Mouse (Mus musculus): ENCODE results near the gene Abhd11.

Abhd11 gene

DNA sequence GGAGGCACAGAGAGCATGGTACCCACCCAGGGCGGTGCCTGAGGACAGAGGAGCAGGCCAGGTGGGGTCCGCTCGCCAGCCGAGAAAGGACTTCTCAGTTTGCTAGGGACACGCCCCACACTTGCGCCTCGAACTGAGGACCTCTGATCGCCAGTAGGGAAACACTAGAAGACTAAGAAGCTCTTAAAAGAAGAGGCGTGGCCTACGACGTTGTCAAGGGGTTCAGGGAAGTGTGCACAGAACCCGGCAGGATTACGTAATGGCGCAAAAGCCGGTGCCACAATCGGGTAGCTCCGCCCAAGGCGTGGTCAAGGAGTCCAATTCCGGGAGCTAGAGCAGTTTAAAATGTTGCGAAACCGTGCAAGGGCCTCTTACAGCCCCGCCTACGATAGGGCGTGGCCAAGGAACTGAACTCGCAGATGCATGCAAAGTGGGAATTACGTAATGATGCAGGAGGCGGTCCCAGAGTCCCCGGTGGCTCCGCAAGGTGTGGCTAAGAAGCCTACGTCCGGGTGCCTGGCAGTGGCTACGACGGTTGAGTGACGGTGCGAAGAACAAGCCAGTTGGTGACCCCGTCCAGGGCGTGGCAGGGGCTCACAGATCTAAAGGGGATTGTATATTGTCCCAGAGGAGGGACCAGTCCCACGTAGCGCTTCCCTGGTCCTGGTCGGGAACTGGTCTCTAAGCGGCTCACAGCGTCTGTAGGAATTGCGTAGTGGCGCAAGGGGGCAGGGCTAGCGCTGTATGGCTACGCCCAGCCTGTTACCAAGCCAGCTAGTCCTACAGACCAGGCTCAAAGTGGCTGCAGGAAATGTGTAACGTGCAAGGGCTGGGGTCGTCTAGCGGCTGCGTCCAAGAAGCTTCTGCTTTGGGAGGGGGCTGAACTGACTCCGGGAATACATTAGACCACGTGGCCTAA lies at the start of gene Abhd11:
Gene Abhd11, plus strand, starts transcription at position 482 of the 919 bp plus-strand sequence.
- in situ Hi-C loops (cut with MboI, MseI) = no loop called here

DNA sequence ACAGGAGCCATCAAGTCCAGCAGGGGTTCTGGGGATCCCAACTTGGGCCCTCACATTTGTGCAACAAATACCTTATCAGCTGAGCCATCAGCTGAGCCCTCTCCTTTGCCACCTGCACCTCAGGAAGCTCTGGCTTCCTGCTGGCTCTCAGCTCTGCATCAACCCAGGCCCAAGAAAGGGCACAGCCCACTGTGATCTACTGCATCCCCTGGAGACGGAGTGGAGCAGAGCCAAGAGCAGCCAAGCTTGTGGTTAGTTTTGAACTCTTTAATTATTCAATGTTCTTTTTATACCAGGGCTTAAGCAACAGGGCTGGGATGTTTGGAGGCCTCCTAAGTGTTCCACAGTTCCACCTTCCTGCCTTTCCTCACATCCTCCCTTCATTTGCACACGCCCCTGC lies 48.5 kb upstream of the Abhd11 start:
- in situ Hi-C loops (cut with MboI, MseI) = no loop called here

DNA sequence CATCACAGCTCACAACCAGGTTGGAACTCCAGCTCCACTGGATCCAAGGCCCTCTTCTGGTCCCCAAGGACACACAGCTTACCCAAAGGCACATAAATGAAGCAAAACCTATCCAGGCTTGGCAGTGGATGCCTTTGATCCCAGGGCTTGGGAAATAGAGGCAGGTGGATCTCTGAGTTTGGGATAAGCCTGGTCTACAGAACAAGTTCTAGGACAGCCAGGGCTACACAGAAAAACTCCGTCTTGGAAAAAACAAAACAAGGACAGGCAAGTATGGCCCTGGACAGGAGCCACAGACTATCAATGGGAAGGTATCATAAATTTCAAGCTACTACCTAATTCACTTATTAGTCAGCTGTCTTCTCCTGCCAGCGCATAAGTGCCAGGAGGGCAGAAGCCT lies 47.4 kb upstream of the Abhd11 start:
- in situ Hi-C loops (cut with MboI, MseI) = no loop called here

DNA sequence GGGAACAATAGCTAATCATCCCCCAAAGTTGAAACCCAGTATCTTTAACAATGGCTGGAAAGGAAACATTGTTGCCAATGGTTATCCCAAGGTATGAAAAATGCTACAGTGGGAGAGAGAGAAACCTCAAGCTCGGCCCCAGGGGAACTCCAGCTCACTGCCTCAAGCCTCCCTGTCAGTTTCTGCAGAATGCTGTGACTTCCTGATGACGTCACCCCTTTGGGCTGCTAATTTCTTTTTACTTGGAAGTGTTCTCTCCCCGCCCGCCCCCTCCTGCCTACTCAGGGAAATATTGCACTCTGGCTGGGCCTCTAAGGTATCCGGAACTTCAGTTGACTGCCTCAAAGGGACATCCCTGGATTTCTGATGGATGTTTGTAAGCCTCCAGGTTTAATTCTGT lies 45.4 kb upstream of the Abhd11 start:
- in situ Hi-C loops (cut with MboI, MseI) = no loop called here

DNA sequence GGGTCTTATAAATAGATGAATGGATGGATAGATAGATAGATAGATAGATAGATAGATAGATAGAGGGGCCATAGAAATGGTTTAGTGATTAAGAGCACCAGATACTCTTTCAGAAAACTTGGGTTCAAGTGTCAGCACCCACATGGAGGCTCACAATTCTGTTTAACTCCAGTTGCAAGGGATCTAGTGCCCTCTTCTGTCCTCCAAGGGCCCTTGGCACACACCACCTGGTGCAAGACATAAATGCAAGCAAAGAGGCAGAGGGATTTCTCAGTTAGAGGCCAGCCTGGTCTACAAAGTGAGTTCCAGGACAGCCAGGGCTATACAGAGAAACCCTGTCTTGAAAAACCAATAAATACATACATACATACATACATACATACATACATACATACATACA lies 44.3 kb upstream of the Abhd11 start:
- in situ Hi-C loops (cut with MboI, MseI) = loop anchor here (5.0 kb wide), 1 partner anchor 42 kb away; no protein-coding TSS in a partner anchor

DNA sequence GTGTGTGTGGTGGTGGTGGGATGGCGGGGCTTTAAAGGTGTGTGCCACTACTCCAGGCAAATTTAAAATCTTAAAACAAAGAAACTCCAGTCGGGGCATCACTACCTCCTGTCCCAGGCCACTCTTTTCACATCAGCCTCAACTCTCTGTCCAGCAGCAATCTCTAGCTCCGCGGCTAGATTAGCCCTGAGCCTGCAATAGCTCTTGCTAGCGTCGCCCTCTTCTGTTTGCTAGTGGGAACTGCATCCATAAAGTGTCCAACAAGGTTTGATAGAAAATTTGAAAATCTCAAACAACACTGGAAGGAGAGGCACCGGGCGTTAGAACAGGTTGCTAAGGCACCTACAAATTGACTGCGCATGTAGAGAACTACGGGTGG lies 43.5 kb upstream of the Abhd11 start:
- in situ Hi-C loops (cut with MboI, MseI) = loop anchor here (5.0 kb wide), 1 partner anchor 43 kb away; no protein-coding TSS in a partner anchor

DNA sequence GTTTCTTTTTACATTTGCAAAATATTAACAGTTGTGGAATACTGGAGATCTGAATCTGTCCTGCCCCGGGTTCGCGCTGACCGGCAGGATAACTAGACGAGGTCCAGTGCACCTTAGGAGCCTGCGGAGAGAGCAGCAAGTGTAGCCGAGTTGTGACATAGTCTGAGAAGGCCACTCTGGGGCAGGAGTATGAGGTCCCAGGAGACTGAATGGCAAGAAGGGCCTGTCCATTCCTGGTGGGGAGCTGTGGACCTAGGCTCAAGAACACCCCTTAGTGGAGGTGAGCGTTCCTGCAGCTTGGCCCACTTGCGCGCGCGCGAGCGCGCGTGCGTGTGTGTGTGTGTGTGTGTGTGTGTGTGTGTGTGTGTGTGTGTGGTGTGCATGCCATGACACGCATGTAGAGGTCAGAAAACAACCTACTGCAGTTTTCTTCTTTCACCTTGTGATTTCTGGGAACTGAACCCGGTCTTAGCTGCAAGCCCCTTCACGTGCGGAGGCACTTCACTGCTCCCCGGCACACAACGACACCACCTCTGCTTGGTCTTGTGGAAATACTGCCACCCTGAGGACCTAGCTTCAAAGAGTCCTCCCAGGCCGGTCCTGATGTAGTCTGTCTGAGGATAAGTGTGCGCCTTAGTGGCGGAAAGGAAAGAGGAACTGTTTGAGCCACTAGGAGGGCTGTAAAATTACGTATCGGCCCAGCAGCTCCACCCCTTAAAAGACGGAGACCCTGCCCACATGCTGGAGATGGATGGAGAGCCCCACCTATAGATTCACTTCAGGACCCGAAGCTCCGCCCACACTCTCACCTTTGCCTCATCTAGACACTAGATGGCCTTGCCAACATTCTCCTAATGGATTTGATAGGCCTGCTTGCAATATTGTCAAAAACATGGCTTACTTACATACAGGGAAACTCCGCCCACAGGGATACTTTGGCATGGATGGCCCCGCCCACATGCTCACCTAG lies 42.8 kb upstream of the Abhd11 start:
- in situ Hi-C loops (cut with MboI, MseI) = loop anchor here (5.0 kb wide), 1 partner anchor 44 kb away; no protein-coding TSS in a partner anchor

DNA sequence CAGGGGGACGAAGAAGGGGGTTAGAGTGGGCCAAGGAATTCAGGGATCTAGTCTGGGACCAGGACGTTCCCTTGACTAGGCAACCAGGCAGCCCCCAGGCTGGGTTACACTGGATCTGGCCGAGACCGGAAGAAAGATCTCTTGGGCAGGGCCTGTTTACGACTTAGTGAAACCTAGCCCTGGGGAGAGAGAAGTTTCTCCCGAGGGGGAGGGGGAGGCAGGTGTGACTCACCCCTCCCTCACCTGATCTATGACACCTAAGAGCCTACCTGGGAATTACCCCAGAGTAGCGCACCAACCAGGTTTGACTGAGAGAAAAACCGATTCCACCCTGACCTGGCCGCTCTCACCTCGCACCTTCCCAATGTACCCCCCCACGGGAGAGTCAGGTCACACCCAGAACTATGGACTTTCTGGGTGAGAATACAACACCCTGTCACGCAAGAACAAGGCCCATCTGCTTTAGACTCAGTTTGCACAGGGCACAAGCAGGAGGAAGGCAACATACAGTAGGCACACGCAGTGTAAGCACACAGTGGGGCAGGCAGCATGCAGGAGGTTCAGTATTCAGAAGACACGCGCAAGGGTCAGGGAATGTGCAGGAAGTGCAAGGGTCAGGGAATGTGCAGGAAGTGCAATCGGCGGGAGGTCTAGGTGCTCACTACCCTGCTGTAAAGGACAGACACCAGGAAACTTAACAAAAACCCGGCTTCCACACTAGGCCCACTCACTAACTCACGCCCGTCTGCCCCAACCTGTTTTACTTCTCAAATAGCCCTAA lies 41.6 kb upstream of the Abhd11 start:
- in situ Hi-C loops (cut with MboI, MseI) = loop anchor here (5.0 kb wide), 1 partner anchor 45 kb away; no protein-coding TSS in a partner anchor

DNA sequence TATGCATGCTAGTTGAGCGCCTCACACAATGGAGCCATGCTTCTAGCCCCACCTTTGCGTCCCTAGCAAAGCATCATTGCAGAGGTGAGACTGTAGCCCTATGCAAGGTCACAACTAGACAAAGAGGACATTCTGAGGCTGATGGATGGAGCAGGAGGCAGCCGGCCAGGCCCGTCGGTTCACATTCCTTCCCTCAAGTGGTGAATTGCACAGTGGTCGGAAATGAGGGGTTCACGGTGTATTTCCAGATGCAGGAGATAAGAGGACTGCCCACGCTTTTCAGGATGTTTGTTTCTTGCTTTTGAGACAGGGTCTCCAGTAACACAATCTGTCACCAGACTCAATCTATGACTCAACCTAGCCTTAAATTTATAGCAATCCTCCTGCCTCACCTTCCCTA lies 38.3 kb upstream of the Abhd11 start:
- in situ Hi-C loops (cut with MboI, MseI) = no loop called here

DNA sequence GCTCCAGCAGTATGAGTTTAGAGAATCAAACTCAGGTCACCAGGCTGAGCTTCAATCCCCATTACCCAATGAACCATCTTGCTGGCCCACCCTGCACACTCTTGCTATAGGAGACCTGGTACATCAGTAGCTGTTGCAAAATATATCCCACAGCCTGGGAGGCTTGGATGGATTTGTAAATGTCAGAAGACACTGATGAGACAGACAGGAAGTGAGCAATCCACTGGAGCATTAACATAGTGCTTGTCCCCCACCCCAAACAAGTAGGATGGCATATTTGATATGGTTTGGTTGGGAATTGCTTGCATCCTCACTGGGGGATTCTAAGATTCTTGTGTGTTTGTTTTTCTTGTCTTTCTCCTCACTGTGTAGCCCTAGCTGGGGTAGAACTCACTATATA lies 35.9 kb upstream of the Abhd11 start:
- in situ Hi-C loops (cut with MboI, MseI) = no loop called here

DNA sequence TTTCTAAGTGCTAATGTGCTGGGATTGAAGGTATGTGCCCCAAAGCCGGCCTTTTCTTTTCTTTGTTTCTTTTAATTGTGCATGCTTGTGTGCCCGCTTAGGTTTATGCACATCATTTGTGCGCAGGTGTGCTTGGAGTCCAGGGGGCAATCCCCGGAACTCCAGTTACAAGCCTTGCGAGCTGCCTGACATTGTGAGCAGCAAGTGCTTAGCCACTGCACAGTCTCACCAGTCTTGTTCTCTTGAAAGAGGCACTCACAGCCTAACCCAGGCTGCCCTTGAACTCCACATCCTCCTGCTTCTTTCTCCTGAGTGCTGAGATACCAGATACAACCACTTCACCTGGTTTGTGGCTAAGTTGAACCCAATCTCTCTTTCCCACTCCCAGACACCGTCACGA lies 35.4 kb upstream of the Abhd11 start:
- in situ Hi-C loops (cut with MboI, MseI) = no loop called here

DNA sequence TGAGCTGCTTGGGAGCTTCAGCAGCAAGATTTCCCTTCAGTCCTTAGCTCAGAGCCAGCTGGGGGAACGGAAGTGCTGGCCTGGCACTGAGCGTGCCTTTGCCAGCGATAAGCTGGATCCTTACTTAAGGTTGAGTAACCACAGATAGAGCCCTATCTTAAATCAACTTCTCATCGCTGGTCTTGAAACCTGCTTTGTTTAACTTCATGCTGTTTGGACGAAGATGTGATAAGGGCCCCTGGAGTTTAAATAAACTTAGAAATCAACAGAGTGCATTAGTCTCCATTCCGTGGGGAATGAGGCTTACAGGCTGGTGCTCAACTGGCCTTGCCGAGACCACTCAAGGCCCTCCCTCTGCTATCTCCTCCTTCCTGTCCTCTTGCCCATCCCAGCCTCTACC lies 34.7 kb upstream of the Abhd11 start:
- in situ Hi-C loops (cut with MboI, MseI) = no loop called here

DNA sequence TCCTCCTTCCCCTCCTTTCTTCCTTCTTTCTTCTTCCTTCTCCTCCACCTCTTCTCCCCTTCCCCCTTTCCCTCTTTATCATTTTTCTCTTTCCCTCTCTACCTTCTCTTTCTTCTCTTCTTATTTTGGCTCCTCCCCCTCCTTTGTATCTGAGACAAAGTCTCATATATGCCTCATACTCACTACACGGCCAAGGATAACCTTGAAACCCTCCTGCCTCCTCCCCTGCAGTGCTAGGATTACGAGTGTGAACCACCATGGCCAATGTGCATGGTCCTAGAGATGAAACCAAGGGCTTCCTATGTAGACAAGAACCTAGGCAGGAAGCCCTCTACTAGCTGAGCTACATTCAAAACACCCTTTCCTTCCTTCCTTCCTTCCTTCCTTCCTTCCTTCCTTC lies 34.0 kb upstream of the Abhd11 start:
- in situ Hi-C loops (cut with MboI, MseI) = no loop called here

DNA sequence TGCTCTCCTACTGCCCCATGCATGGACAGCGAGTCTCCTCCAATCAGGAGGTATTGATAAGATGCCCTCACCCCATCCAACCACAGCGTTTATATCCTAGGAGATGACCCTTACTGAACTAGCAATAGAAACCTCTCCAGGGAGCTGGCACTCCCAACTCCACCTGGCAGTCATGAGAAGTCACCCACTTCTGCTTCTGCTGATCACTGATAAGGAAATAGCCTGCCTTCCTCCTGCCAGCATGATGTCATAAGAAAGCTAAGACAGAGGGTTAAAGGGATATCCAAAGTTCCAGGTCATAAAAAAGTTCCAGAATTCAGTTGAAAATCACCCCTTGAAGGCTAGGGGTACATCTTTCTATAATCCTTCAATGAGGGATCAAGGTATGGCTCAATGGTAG lies 32.8 kb upstream of the Abhd11 start:
- in situ Hi-C loops (cut with MboI, MseI) = no loop called here

DNA sequence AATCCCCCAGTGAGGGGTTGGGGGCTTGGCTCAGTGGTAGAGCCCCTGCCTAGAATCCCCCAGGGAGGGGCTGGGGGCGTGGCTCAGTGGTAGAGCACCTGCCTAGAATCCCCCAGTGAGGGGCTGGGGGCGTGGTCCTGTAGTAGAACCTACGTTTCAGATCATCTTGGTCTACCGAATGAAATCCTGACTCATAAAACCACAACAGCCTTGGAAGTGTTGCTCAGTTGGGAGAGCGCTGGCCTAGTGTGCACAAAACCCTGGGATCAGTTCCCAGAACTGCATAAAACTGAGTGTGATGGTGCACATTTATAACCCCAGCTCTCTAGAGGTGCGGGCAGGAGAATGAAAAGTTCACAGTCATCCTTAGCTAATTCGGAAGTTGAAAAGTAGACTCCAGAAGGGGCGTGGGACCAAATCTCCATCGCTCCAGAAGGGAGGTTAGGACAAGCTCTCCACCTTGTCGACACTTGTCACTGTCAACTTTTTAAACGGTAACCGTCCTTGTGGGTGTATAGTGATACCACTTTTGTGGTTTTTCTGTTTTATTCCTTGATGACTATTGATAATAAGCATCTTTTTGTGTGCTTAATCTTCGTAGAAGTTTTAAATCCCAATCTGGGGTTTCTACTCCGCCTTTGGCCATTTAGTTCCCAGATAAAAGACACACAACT lies 32.2 kb upstream of the Abhd11 start:
- in situ Hi-C loops (cut with MboI, MseI) = no loop called here

DNA sequence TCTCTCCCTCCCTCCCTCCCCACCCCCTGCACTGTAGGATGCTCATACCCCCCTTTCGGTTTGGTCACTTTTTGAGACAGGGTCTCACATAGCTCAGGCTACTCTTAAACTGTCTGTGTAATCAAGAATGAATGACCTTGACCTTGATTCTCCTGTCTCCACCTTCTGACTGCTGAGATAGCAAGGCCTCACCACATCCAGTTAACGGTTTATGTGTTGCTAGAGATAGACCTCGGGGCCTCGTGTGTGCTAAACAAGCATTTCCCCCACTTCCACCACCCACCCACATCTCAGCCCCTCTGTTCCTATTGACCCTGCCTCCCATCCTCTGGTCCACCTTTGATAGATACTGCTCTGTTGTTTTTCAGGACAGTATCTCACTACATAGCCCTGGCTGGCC lies 31.1 kb upstream of the Abhd11 start:
- in situ Hi-C loops (cut with MboI, MseI) = no loop called here

DNA sequence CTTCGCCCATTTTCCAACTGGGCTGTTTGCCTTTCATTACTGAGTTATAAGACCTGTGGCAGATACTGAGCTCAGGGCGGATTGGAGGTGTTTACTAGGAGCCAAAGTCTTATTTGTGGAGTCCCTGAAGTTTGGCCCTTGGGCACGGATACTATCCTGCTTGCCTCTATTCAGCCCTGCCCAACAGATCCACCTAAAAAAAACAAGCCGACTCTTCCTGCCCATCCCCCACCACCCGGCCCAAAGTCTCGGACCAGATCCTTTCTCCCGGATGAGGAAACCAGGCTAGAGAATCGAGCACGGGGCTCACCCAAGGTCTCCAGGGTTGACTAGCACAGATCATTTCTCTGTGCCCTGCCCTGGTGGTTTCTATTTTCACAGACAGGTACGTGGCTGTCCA lies 27.8 kb upstream of the Abhd11 start:
- in situ Hi-C loops (cut with MboI, MseI) = no loop called here

DNA sequence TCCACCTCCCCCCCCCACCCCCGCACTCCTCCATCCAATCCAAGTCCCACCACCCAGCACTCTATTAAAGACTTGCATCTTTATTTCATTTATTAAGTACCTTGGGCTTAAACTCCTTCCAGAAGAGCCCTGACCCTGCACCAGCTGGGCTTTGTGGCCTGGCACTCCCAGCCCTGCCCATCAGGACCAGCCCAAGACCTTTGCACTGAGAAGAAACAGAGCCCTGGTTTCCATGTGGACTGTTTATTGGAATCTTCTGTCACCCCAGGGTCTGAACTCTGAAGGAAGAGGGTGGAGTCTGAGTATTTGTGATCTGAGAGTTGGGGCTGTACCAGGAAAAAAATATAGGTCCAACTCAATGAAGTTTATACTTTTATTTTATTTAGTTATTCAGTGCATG lies 25.8 kb upstream of the Abhd11 start:
- in situ Hi-C loops (cut with MboI, MseI) = no loop called here

DNA sequence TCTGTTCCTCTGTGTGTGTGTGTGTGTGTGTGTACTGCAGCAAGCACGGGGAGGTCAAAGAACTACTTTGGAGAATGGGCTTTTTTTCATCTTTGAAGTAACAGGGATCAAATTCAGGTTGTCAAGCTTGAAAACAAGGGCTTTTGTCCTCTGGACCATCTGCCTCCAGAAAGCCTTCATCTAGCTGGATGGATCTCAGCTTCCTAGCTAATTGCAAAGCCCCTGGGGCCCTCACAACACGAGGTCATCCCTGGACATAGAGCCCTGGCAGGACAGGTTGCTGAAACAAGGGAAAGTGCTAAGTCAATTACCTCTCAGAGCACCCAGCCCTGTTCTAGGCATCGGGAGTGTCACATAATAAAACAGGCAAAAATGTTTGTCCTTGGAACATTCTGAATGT lies 25.2 kb upstream of the Abhd11 start:
- in situ Hi-C loops (cut with MboI, MseI) = no loop called here

DNA sequence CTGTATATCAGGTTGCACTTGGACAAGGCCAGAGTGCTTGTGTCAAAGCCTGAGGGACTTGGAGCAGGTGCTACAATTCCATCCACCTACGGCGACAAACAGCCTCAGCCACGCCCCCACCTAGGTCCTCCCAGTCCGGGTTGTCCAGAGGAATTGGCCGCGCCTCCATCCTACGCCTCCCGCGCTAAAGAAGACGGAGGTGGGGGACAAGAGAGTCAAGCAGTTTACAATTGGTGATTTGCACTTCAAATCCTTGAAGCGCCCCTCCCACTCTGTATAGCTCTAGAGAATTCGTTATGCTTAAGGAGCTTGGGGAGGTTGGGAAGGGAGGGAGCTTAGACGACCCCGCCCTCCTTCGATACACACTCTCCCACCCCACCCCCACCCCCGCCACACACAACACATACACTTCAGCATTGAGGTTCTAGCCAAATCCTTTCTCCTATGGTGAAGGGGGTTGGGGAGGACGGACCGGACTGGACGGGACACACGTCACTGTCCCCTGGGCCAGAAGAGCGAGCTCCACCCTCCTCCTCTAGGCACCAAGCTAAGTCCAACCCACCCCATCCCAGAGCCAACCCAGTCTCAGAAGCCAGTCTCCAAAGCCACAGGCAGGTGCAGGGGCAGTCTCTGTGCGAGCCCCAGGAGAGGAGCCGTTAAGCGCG lies 23.2 kb upstream of the Abhd11 start, which contains the start of gene Cldn3:
Gene Cldn3, plus strand, starts transcription at position 582 of the 665 bp plus-strand sequence.
- in situ Hi-C loops (cut with MboI, MseI) = no loop called here
